8 mouse cellular contexts compared by ENCODE assay signal in the genomic region with DNA sequence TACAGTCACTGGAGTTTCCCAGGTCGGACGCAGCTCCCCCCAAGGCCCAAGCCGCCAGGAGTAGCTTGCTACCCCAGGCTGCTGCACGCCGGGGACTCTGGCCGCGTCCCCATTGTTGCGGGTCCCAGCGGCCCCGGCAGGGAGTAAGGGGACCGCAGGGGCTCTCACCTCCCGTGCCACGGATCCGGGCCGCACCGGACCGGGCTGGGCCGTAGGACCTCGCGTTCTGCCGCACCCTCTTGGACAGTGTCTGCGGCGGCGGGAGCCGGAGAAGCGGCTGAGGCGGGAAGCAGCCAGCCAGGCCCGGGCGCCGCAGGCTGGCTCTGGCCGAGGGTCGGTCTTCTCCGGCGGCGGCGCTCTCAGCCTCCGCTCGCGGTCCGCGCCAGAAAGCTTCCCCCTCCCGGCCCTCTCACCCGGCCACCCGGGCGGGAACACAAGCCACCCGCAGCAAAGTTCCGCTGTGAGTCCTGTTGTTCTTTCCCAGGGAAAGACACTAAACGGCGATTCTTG. TPM values are rescaled to one million over a fixed set of nuclear protein-coding genes. Genes with fewer than 3 reads are reported as not detected.
DNase-seq lines count a peak whose midpoint lies in the region; ATAC-seq and TF ChIP-seq lines count a peak whose summit lies in the region.

A gene (minus strand): TSS at position 383 of the 510 bp plus-strand sequence.

- TF ChIP-seq POLR2A in ES-Bruce4 (IDR thresholded peaks at IDR 0.05; ENCODE audit: insufficient read depth, low read length) = no peak

- H3K9me3 ChIP-seq in ES-Bruce4 (replicated peaks; ENCODE audit: control insufficient read depth, insufficient read depth, low read length, poor library complexity, severe bottlenecking) = no peaks in the 10 kb centered on the region
- no peaks in the 10 kb centered on the region for H3K9me3 ChIP-seq in forebrain, embryonic 13.5 days (replicated peaks)
- H3K9me3 ChIP-seq in heart, postnatal 0 days (replicated peaks; ENCODE audit: control insufficient read depth, low read length) = no peaks in the 10 kb centered on the region
- H3K9me3 ChIP-seq in liver, embryonic 15.5 days (replicated peaks) = no peaks in the 10 kb centered on the region
- H3K9me3 ChIP-seq in neural tube, embryonic 11.5 days (ENCODE audit: control insufficient read depth, low read length) = no peaks in the 10 kb centered on the region
- no peaks in the 10 kb centered on the region for H3K9me3 ChIP-seq in stomach, embryonic 16.5 days (replicated peaks; ENCODE audit: control insufficient read depth, low read length)

- ATAC-seq in cerebellum, adult (ENCODE audit: insufficient number of reproducible peaks, low FRiP score, low TSS enrichment) = peak; percentile 80
- peak; percentile 95 for ATAC-seq in forebrain, embryonic 13.5 days
- ATAC-seq in heart, postnatal 0 days (ENCODE audit: insufficient read depth, low read depth) = peak; percentile 95
- peak; percentile 85 for ATAC-seq in liver, embryonic 15.5 days (ENCODE audit: insufficient read depth)
- peak; percentile 88 for ATAC-seq in neural tube, embryonic 11.5 days (ENCODE audit: insufficient read depth, low FRiP score, low TSS enrichment)
- peak; percentile 90 for ATAC-seq in stomach, embryonic 16.5 days (ENCODE audit: insufficient read depth, low FRiP score)

- peak within 1 kb of the TSS; percentile 95 for H3K9ac ChIP-seq in ES-Bruce4 (ENCODE audit: low read depth, poor library complexity, severe bottlenecking)
- H3K9ac ChIP-seq in forebrain, embryonic 13.5 days = peak within 1 kb of the TSS; percentile 99
- H3K9ac ChIP-seq in heart, postnatal 0 days (replicated peaks; ENCODE audit: low read depth, low read length) = peak within 1 kb of the TSS; percentile 99
- peak within 1 kb of the TSS; percentile 99 for H3K9ac ChIP-seq in liver, embryonic 15.5 days
- H3K9ac ChIP-seq in neural tube, embryonic 11.5 days (ENCODE audit: low read length) = peak within 1 kb of the TSS; percentile 99
- peak within 1 kb of the TSS; percentile 100 for H3K9ac ChIP-seq in stomach, embryonic 16.5 days (ENCODE audit: low read length)

- H3K4me3 ChIP-seq in ES-Bruce4 (ENCODE audit: low read depth, low read length) = peak within 1 kb of the TSS; percentile 83
- H3K4me3 ChIP-seq in forebrain, embryonic 13.5 days = peak within 1 kb of the TSS; percentile 97
- H3K4me3 ChIP-seq in heart, postnatal 0 days (ENCODE audit: low read depth, low read length) = peak within 1 kb of the TSS; percentile 99
- peak within 1 kb of the TSS; percentile 98 for H3K4me3 ChIP-seq in liver, embryonic 15.5 days (replicated peaks)
- peak within 1 kb of the TSS; percentile 99 for H3K4me3 ChIP-seq in neural tube, embryonic 11.5 days (ENCODE audit: low read depth, low read length)
- peak within 1 kb of the TSS; percentile 100 for H3K4me3 ChIP-seq in stomach, embryonic 16.5 days (replicated peaks; ENCODE audit: low read length)

- H3K4me2 ChIP-seq in forebrain, embryonic 13.5 days = peak within 1 kb of the TSS; percentile 89
- peak within 1 kb of the TSS; percentile 66 for H3K4me2 ChIP-seq in heart, postnatal 0 days (ENCODE audit: low read depth, low read length)
- peak within 1 kb of the TSS; percentile 79 for H3K4me2 ChIP-seq in liver, embryonic 15.5 days
- peak within 1 kb of the TSS; percentile 88 for H3K4me2 ChIP-seq in neural tube, embryonic 11.5 days (ENCODE audit: low read depth)
- H3K4me2 ChIP-seq in stomach, embryonic 16.5 days (ENCODE audit: low read depth, low read length) = peak within 1 kb of the TSS; percentile 78

- no peaks in the 10 kb centered on the region for H3K27me3 ChIP-seq in ES-Bruce4 (ENCODE audit: control insufficient read depth, insufficient read depth, low read length, poor library complexity, severe bottlenecking)
- 0 out of 2 replicates have a peak, but pooled peaks cover 3% of the 10 kb centered on the region for H3K27me3 ChIP-seq in forebrain, embryonic 13.5 days
- no peaks in the 10 kb centered on the region for H3K27me3 ChIP-seq in heart, postnatal 0 days (ENCODE audit: control insufficient read depth, insufficient read depth, low read length)
- no peaks in the 10 kb centered on the region for H3K27me3 ChIP-seq in liver, embryonic 15.5 days
- H3K27me3 ChIP-seq in neural tube, embryonic 11.5 days (ENCODE audit: control insufficient read depth, insufficient read depth, low read length) = no peaks in the 10 kb centered on the region
- H3K27me3 ChIP-seq in stomach, embryonic 16.5 days (ENCODE audit: control insufficient read depth, insufficient read depth, low read length) = no peaks in the 10 kb centered on the region

- TF ChIP-seq EP300 in ES-Bruce4 (IDR thresholded peaks at IDR 0.05; ENCODE audit: insufficient read depth, low read depth, low read length) = 0 out of 2 replicates have a peak, but pooled peaks have one; percentile 47
- no peak for TF ChIP-seq EP300 in heart, postnatal 0 days (IDR thresholded peaks at IDR 0.05; ENCODE audit: low read depth)

- no peak within 1 kb of the TSS for H3K27ac ChIP-seq in ES-Bruce4 (ENCODE audit: insufficient read depth, low read length)
- H3K27ac ChIP-seq in forebrain, embryonic 13.5 days = peak within 1 kb of the TSS; percentile 90
- H3K27ac ChIP-seq in heart, postnatal 0 days (ENCODE audit: low read depth) = peak within 1 kb of the TSS; percentile 94
- H3K27ac ChIP-seq in liver, embryonic 15.5 days (replicated peaks) = peak within 1 kb of the TSS; percentile 80
- peak within 1 kb of the TSS; percentile 84 for H3K27ac ChIP-seq in neural tube, embryonic 11.5 days (ENCODE audit: low read depth, low read length)
- H3K27ac ChIP-seq in stomach, embryonic 16.5 days (ENCODE audit: low read length) = peak within 1 kb of the TSS; percentile 89

- no peak for TF ChIP-seq CTCF in ES-Bruce4 (IDR thresholded peaks at IDR 0.05; ENCODE audit: low read depth, low read length)
- peak; percentile 20; the same call in 1 of the 2 replicates for TF ChIP-seq CTCF in heart, postnatal 0 days (IDR thresholded peaks at IDR 0.05; ENCODE audit: low read depth)

- no peaks in the 10 kb centered on the region for H3K36me3 ChIP-seq in ES-Bruce4 (ENCODE audit: control insufficient read depth, insufficient read depth, low read length, poor library complexity, severe bottlenecking)
- H3K36me3 ChIP-seq in forebrain, embryonic 13.5 days (ENCODE audit: poor library complexity, severe bottlenecking) = no peaks in the 10 kb centered on the region
- no peaks in the 10 kb centered on the region for H3K36me3 ChIP-seq in heart, postnatal 0 days (replicated peaks; ENCODE audit: control insufficient read depth, insufficient read depth, low read length)
- H3K36me3 ChIP-seq in liver, embryonic 15.5 days (replicated peaks) = no peaks in the 10 kb centered on the region
- H3K36me3 ChIP-seq in neural tube, embryonic 11.5 days (ENCODE audit: control insufficient read depth, insufficient read depth, low read length) = no peaks in the 10 kb centered on the region
- H3K36me3 ChIP-seq in stomach, embryonic 16.5 days (ENCODE audit: control insufficient read depth, insufficient read depth, low read length) = no peaks in the 10 kb centered on the region

- H3K4me1 ChIP-seq in ES-Bruce4 (ENCODE audit: control insufficient read depth, insufficient read depth, low read length) = peaks cover 1% of the 10 kb centered on the region
- H3K4me1 ChIP-seq in forebrain, embryonic 13.5 days = peaks cover 20% of the 10 kb centered on the region
- peaks cover 10% of the 10 kb centered on the region; the same call in 1 of the 2 replicates for H3K4me1 ChIP-seq in heart, postnatal 0 days (ENCODE audit: control insufficient read depth, insufficient read depth)
- H3K4me1 ChIP-seq in liver, embryonic 15.5 days (replicated peaks) = peaks cover 38% of the 10 kb centered on the region
- peaks cover 10% of the 10 kb centered on the region; the same call in 1 of the 2 replicates for H3K4me1 ChIP-seq in neural tube, embryonic 11.5 days (ENCODE audit: control insufficient read depth, insufficient read depth, low read length)
- H3K4me1 ChIP-seq in stomach, embryonic 16.5 days (ENCODE audit: control insufficient read depth, insufficient read depth, low read length) = peaks cover 8% of the 10 kb centered on the region

- DNase-seq in heart, postnatal 0 days (ENCODE audit: low spot score) = peak; percentile 77
- peak; percentile 92 to 94 for DNase-seq in kidney, postnatal 4 days
- DNase-seq in neural tube, embryonic 11.5 days (ENCODE audit: low spot score) = peak; percentile 90

- under 1% methylated on average over 45 of the region's 49 CpGs for WGBS in forebrain, embryonic 13.5 days
- 0% methylated on average over 49 of the region's 49 CpGs for WGBS in heart, postnatal 0 days
- WGBS in liver, embryonic 15.5 days (ENCODE audit: insufficient replicate concordance) = 0% methylated on average over 49 of the region's 49 CpGs
- under 1% methylated on average over 48 of the region's 49 CpGs for WGBS in neural tube, embryonic 11.5 days
- under 1% methylated on average over 49 of the region's 49 CpGs for WGBS in stomach, embryonic 16.5 days

RNA-seq across cellular contexts. Expression of the gene that starts here (rescaled TPM):
- polyA plus RNA-seq in ES-Bruce4 (2011; ENCODE audit: insufficient read depth, insufficient read length, low read depth, missing spikeins) = 34.6 and 38.8 TPM in 2 replicates
- polyA plus RNA-seq in forebrain, embryonic 13.5 days (2015; fragmentation: Nextera tagmentation; extraction: Ambion mirVana) = 8.8 and 9.0 TPM in 2 replicates
- 10.8 and 23.2 TPM in 2 replicates for total RNA-seq in heart, postnatal 0 days (2014; rRNA removed; ENCODE audit: low replicate concordance)
- polyA plus RNA-seq in heart, postnatal 0 days (2015; fragmentation: Nextera tagmentation; extraction: Ambion mirVana) = 1.8 and 1.9 TPM in 2 replicates
- polyA plus RNA-seq in liver, embryonic 15.5 days (2015; fragmentation: Nextera tagmentation; extraction: Ambion mirVana) = 1.8 and 2.0 TPM in 2 replicates
- polyA plus RNA-seq in neural tube, embryonic 11.5 days (2014; fragmentation: Nextera tagmentation; extraction: Ambion mirVana) = 6.1 and 7.4 TPM in 2 replicates
- 4.0 and 4.8 TPM in 2 replicates for polyA plus RNA-seq in stomach, embryonic 16.5 days (2015; fragmentation: Nextera tagmentation; extraction: Ambion mirVana)
